Mouse (Mus musculus): ENCODE results near the gene Elovl1.

- TF ChIP-seq POLR2A (IDR thresholded peaks at IDR 0.05; ENCODE audit: low read depth, low read length) (no peak), CTCF (conservative IDR thresholded peaks at IDR 0.05; ENCODE audit: insufficient read depth, insufficient read length, low read depth, low read length) (no peak)
Observed at GRCm38 (mm10) chr4:118383271-118383670, 44.6 kb upstream of the Elovl1 start.

Measured in kidney, adult 2 months (tissue).